Mouse (Mus musculus): ENCODE results near the gene Snx21.

DNA sequence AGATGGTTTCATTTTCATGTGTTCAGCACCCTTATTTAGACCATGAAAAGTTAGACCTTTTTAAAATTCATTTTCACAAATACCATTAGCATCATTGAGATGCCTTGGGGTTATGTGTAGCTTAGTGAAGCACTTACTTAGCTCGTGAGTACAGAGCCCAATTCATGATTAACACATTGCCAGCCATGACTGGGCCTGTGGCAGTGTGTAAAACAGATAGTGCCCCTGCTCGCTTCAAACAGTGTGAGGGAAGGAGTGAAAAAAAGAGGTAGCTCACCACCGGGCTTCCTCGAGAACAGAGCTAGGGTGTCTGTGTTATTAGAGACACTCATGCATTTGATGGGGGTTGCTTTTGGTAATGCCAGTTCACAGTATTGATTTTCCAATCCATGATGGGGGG is 37.4 kb upstream of the Snx21 start:
- TF ChIP-seq POLR2A (IDR thresholded peaks at IDR 0.05; ENCODE audit: low read depth, low read length): no peak
- TF ChIP-seq CTCF (IDR thresholded peaks at IDR 0.05; ENCODE audit: extremely low read depth, insufficient read length, insufficient replicate concordance, low read depth, low read length): no peak
